Mouse (Mus musculus) forebrain, embryonic 15.5 days (tissue): ENCODE results near the gene Idh2. TPM values are rescaled to one million over a fixed set of nuclear protein-coding genes. Genes with fewer than 3 reads are reported as not detected.

ENCODE experiments used
- ATAC-seq: fragments of 200-750 bp; cut with Nextera tagmentation; replicated peaks from 2 replicates; pipeline ENCODE4 v1.8.0; 2017; ENCODE audit warnings: mild to moderate bottlenecking, moderate TSS enrichment, moderate library complexity
- H3K27ac ChIP-seq: fragments of 300-500 bp; sonication (generic); replicated peaks from 2 replicates; pipeline ENCODE4 v1.5.1; 2015; ENCODE audit warnings: mild to moderate bottlenecking, inconsistent platforms
- H3K27me3 ChIP-seq: fragments of 300-500 bp; sonication (generic); 2 replicates; pipeline ENCODE4 v1.6.1; 2015; ENCODE audit warnings: inconsistent platforms
- H3K36me3 ChIP-seq: fragments of 300-500 bp; sonication (generic); 2 replicates; pipeline ENCODE4 v1.6.1; 2015; ENCODE audit warnings: mild to moderate bottlenecking, inconsistent platforms
- H3K4me1 ChIP-seq: fragments of 300-500 bp; sonication (generic); 2 replicates; pipeline ENCODE4 v1.6.1; 2015; ENCODE audit warnings: inconsistent platforms
- H3K4me2 ChIP-seq: fragments of 300-500 bp; sonication (generic); replicated peaks from 2 replicates; pipeline ENCODE4 v1.6.1; 2015; ENCODE audit warnings: mild to moderate bottlenecking, inconsistent platforms
- H3K4me3 ChIP-seq: fragments of 300-500 bp; sonication (generic); 2 replicates; pipeline ENCODE4 v1.5.1; 2015; ENCODE audit warnings: mild to moderate bottlenecking, inconsistent platforms
- H3K9ac ChIP-seq: fragments of 300-500 bp; sonication (generic); replicated peaks from 2 replicates; pipeline ENCODE4 v1.6.1; 2015; ENCODE audit warnings: mild to moderate bottlenecking, inconsistent platforms
- H3K9me3 ChIP-seq: fragments of 300-500 bp; sonication (generic); 2 replicates; pipeline ENCODE4 v1.6.1; 2016; ENCODE audit warnings: inconsistent platforms
- WGBS: fragments of 180-500 bp; shearing (Covaris S2); methylation state at CpG from one replicate; pipeline ENCODE4 v1.1.7; 2015; ENCODE audit warnings: mixed read lengths; 5-methylcytosine and 5-hydroxymethylcytosine counted together
- polyA plus RNA-seq: library from polyadenylated mRNA; unstranded; fragments of >200 nt; fragmentation: Nextera tagmentation; extraction: Ambion mirVana; gene quantifications from 2 replicates; pipeline ENCODE4 v1.2.1, GENCODE M21; 2015

Idh2 gene
- polyA plus RNA-seq, 1 experiment from 2014 or later, result 299 TPM

DNA sequence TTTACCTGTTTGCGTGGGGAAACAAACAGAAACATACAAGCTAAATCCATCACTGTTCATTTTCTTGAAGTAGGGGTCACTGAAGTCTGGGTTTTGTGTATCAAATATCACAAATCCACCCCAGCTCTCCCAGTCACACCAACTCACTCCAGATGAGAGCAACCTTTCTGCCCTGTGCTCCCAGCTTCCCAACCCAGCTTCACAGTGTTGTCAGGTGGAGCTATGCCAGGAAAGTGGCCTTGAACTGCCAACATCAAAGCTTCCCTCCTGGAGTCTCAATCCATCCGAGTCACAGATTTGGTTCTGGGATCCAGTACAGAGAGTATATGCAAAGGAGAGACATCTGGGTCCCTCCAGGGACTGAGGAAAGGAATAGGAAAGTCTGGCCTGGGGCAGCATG is 966 bp upstream of the Idh2 start:
- H3K4me2 ChIP-seq, result peak overlapping the region; percentile 73; the same call in 1 of the 2 replicates
- H3K36me3 ChIP-seq, result no peaks in the 10 kb centered on the region
- H3K9ac ChIP-seq, result peak overlapping the region; percentile 95; the same call in 1 of the 2 replicates
- peak overlapping the region; percentile 79 for H3K4me3 ChIP-seq
- peaks cover 43% of the 10 kb centered on the region for H3K4me1 ChIP-seq
- ATAC-seq, result no peak
- WGBS, result 66% methylated on average over 2 of the region's 2 CpGs
- H3K9me3 ChIP-seq, result no peaks in the 10 kb centered on the region
- H3K27me3 ChIP-seq, result no peaks in the 10 kb centered on the region
- H3K27ac ChIP-seq, result peak overlapping the region; percentile 97; the same call in 1 of the 2 replicates

DNA sequence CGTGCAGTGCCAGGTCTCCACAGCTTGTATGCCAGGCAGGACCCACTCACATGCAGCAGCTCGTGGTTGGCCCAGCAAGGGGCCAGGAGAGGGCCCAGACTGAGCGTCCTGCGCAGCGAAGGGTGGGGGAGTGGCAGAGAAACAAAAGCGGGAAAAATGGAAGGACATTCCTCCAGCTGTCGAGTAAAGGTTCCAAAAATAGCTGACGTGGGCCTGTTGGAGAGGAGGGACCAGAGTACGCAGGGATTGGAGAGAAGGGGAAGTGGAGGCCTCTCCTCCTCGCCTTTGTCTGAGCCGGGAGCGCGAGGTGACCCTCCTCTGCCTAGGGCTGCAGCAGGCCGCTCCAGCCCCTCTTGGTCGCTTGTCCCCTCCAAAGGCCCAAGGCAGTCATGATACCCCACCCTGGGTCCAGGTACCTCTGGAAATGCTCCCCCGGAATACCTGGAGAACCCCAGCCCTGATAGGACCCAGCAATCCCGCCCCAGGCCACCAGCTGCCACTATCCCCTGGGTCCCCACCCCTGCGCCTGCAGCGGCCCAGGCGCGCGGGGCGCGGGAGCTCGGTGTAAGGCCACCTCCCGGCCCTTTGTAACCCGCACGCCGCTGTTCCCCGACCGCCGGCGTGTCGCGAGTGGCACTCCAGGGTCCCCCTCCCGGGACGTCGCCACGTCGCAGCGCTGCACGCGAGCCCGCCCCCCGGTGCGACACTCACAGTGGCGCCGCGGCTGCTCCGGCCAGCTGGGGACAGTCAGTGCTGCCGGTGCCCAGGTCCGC is 555 bp downstream of the Idh2 start:
- H3K36me3 ChIP-seq, result no peaks in the 10 kb centered on the region
- peaks cover 45% of the 10 kb centered on the region for H3K4me1 ChIP-seq
- no peaks in the 10 kb centered on the region for H3K27me3 ChIP-seq
- peak overlapping the region; percentile 97 for H3K27ac ChIP-seq
- 0% methylated on average over 51 of the region's 52 CpGs for WGBS
- peak; percentile 79 for ATAC-seq
- peak overlapping the region; percentile 73 for H3K4me2 ChIP-seq
- H3K9ac ChIP-seq, result peak overlapping the region; percentile 95
- no peaks in the 10 kb centered on the region for H3K9me3 ChIP-seq
- H3K4me3 ChIP-seq, result peak overlapping the region; percentile 79

DNA sequence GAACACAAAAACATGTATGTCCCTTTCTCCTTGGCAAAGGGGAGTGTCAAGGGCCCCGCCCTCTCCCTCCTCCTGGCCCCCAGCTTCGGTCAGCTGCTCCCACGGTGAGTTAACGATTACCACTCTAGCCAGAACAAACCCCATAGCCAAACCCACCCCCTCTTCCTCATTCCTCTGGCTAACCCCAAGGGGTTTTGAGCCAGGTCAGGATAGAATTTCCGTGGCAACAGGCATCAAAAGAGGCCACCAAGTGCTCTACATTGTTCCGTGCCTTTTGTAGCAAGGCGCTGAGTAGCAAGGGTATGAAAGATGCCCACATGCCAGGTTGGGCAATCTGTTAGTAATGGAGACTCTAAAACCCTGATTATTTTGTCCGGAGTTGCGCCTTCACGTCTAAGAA is 1.2 kb downstream of the Idh2 start:
- H3K9ac ChIP-seq, result peak overlapping the region; percentile 95
- 0 out of 2 replicates have a peak, but pooled peaks have one; percentile 1 for ATAC-seq
- no peaks in the 10 kb centered on the region for H3K36me3 ChIP-seq
- WGBS, result 3% methylated on average over 10 of the region's 10 CpGs
- no peaks in the 10 kb centered on the region for H3K27me3 ChIP-seq
- peak overlapping the region; percentile 97 for H3K27ac ChIP-seq
- no peaks in the 10 kb centered on the region for H3K9me3 ChIP-seq
- peak overlapping the region; percentile 73 for H3K4me2 ChIP-seq
- H3K4me3 ChIP-seq, result peak overlapping the region; percentile 79
- peaks cover 45% of the 10 kb centered on the region for H3K4me1 ChIP-seq

DNA sequence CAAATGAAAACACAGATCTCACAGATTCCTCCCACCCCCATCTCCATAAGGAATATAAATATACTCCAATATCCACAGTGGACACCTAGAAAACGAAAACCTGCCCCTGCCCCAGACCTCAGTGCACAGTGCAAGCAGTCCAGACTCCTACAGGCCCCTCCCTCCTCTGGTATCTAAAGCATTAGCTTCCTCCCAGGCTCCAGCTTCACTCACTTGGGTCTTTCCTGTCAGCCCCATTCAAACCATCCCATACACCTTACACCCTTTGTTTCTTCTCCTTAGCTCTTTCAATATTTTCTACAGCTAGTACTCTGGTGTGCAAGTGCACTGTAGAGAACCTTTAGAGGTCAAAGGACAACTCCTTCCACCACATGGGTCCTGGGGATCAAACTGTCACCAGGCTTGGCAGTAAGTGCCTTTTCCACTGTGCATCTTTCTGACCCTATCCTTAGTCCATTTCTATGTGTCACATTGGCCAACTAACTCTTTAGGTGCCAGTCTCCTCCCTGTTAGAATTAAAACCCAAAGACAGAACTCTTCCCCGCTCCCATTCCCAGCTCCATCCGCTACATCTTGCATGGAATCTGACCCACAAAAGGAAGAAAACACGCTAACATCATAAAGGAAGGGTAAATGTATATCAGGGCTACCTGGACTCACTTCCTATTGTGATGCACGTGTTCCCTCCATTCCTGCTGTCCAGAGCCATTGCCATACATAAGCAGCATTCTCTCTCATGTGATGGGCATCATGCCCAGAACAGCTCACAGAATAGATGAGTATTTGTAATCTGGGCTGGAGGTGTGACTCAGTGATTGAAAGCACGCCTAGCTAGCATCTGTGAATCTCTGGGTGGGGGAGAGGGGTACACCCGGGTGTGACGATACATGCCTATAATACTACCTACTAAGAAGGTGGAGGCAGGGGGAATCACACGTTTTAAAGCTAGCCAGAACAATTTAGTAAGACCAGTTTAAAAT is 3.8 kb downstream of the Idh2 start:
- peak overlapping the region; percentile 39 for H3K27ac ChIP-seq
- no peak overlapping the region for H3K9ac ChIP-seq

DNA sequence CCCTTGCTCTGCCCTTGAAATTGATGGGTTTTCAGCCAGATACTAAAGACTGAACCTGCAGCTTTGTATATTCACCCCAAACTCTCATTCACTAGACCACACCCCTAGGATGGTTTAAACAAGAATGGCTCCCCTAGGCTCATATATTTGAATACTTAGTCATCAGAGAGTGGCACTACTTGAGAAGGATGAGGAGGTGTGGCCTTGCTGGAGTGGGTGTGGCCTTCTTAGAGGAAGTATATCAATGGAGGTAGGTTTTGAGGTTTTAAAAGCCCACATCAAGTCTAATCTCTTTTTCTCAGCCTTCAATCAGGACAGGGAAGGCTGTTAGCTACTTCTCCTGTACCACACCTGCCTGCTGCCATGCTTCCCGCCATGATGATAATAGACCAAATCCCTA is 8.8 kb downstream of the Idh2 start:
- Histone ChIP-seq H3K4me3 (no peak overlapping the region), H3K4me1 (peaks cover 12% of the 10 kb centered on the region), H3K27me3 (no peaks in the 10 kb centered on the region)

More for the DNA sequence above, 3.8 kb downstream of the Idh2 start:
- H3K4me1 ChIP-seq, result peaks cover 45% of the 10 kb centered on the region
- H3K36me3 ChIP-seq, result no peaks in the 10 kb centered on the region
- no peaks in the 10 kb centered on the region for H3K9me3 ChIP-seq
- H3K4me3 ChIP-seq, result no peak overlapping the region
- no peaks in the 10 kb centered on the region for H3K27me3 ChIP-seq
- H3K4me2 ChIP-seq, result no peak overlapping the region; the same call in 1 of the 2 replicates
- WGBS, result 59% methylated on average over 9 of the region's 9 CpGs
- ATAC-seq, result no peak

DNA sequence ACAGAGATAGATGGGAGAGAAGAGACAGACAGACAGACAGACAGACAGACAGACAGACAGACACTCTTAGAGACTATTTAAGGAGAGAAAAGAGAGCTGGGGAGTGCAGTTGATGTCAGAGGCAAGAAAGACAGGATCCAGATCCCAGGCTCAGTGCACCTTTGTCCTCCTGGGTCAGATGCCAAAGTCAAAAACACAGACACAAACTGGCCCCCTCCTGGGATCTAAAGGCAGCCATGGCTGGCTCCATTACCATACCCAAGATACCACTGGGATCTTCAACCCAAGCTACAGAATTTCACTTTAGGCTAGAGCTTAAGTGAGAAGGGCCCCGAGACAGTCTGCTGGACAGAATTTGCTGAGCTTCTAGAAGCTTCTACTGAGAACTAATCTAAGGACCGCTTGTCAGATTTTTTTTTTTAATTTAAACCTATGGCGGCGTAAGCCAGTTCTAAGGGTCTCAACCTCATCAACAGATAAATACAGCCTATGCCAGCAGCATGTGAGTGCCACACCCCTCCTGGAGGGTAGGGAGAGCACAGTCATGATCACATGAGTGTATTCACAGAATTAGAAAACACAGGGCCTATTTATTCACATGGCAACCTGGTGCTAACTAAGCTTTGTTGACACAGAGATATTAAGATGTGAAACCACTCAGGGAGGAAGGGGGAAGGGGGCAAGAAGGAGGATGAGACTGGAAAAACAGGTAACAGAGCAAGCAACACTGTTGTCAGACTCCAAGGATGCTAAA is 9.4 kb downstream of the Idh2 start:
- 97% methylated on average over 4 of the region's 4 CpGs for whole genome bisulfite sequencing
- peaks cover 14% of the 10 kb centered on the region for H3K36me3 ChIP-seq

More for the DNA sequence above, 8.8 kb downstream of the Idh2 start:
- no peak overlapping the region for H3K9ac ChIP-seq
- peaks cover 8% of the 10 kb centered on the region for H3K36me3 ChIP-seq
- no peak overlapping the region for H3K27ac ChIP-seq
- no peak overlapping the region for H3K4me2 ChIP-seq
- no peaks in the 10 kb centered on the region for H3K9me3 ChIP-seq
- ATAC-seq, result no peak
- WGBS, result 100% methylated on average over 1 of the region's 1 CpGs

DNA sequence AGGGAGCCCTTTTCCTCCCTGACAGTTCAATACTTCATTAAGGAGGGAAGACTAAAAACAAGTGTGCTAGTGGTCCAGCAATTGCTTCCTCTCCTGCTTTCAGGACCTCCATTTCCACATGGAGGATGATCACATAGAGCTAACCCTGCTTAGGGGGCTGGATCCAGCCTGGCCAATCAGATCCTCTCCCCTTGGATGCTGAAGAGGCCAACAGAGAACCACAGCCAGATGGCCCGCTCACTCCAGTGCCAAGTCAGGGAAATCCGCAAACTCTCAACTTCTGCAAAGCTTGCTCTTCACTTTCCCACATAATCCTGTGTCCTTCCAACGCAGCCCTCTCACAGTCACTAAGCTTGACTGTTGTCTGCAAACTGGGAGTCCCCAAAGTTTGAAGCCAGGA is 11.9 kb downstream of the Idh2 start:
- 0 out of 2 replicates have a peak, but pooled peaks have one; percentile 53 for ATAC-seq
- no peaks in the 10 kb centered on the region for H3K9me3 ChIP-seq
- no peak overlapping the region for H3K4me3 ChIP-seq
- no peak overlapping the region for H3K4me2 ChIP-seq
- no peak overlapping the region for H3K27ac ChIP-seq
- 66% methylated on average over 3 of the region's 3 CpGs for WGBS
- H3K9ac ChIP-seq, result no peak overlapping the region
- H3K36me3 ChIP-seq, result peaks cover 38% of the 10 kb centered on the region
- no peaks in the 10 kb centered on the region for H3K27me3 ChIP-seq
- peaks cover 7% of the 10 kb centered on the region for H3K4me1 ChIP-seq

More for the DNA sequence above, 9.4 kb downstream of the Idh2 start:
- Histone ChIP-seq H3K9ac (no peak overlapping the region), H3K9me3 (no peaks in the 10 kb centered on the region), H3K27ac (no peak overlapping the region), H3K27me3 (no peaks in the 10 kb centered on the region), H3K4me1 (peaks cover 7% of the 10 kb centered on the region), H3K4me2 (no peak overlapping the region), H3K4me3 (no peak overlapping the region)
- ATAC-seq, result no peak

DNA sequence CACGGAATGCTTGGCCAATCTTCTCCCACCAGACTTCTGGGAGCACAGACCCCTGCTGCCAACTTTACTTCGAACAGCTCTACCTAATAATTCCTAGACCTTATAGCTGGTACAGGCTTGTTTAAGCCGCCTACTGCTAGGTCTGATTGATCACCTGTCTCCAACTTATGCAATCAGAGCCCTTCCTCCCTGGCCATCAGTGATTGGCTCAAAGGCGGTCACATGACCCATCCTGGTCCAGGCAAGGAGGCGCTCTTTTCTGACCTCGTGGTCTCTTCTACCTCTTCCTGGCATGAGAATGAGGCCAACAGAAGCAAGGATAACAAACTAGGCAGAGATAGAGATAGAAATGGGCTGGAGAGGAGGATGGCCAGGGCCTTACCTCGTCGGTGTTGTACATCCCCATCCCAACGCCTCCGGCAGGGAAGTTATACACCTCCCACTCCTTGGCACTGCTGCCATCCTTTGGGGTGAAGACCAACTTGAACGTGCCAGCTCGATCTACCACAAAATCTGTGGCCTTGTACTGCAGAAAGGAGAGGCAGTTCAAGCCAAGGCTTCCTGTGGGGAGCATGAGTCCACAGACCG is 16.7 kb downstream of the Idh2 start:
- no peaks in the 10 kb centered on the region for H3K9me3 ChIP-seq
- ATAC-seq, result no peak
- no peak overlapping the region for H3K4me3 ChIP-seq
- H3K27me3 ChIP-seq, result no peaks in the 10 kb centered on the region
- no peak overlapping the region for H3K9ac ChIP-seq
- H3K4me2 ChIP-seq, result no peak overlapping the region
- H3K36me3 ChIP-seq, result peaks cover 87% of the 10 kb centered on the region
- H3K4me1 ChIP-seq, result peaks cover 5% of the 10 kb centered on the region
- no peak overlapping the region for H3K27ac ChIP-seq
- WGBS, result 96% methylated on average over 13 of the region's 13 CpGs

DNA sequence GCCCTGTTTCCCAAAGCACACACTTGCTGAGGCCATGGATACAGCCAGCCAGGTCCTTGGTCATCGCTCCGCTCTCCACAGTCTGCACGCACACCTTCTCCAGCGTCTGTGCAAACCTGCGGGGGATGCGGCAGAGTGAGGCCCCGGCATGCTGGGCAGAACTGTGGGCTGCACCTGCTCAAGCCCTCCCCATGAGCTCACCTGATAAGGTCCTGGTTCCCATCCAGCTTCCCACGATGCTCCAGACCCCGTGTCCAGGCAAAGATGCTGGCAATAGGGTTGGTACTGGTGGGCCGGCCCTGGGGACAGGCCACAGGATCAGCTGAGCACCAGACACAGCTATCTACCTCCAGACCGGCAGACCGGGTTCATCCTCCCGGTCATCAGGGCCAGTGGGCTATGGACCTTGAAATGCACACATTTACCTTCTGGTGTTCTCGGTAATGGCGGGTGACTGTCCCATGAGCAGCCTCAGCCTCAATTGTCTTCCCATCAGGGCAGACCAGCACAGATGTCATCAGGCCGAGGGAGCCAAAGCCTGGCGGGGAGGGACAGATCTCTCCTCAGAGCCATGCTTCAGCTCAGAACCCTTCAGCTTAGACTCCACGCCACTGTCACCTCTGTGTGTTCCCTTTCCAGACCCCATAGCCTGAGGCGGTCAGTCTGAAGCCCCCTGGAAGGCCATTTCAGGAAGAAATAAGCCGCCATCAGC is 19.4 kb downstream of the Idh2 start:
- 94% methylated on average over 20 of the region's 20 CpGs for WGBS
- no peak for ATAC-seq
- no peak overlapping the region for H3K9ac ChIP-seq
- H3K4me1 ChIP-seq, result peaks cover 11% of the 10 kb centered on the region
- H3K9me3 ChIP-seq, result no peaks in the 10 kb centered on the region
- H3K4me2 ChIP-seq, result no peak overlapping the region
- H3K4me3 ChIP-seq, result no peak overlapping the region
- H3K36me3 ChIP-seq, result peaks cover 93% of the 10 kb centered on the region
- no peak overlapping the region for H3K27ac ChIP-seq
- no peaks in the 10 kb centered on the region for H3K27me3 ChIP-seq

DNA sequence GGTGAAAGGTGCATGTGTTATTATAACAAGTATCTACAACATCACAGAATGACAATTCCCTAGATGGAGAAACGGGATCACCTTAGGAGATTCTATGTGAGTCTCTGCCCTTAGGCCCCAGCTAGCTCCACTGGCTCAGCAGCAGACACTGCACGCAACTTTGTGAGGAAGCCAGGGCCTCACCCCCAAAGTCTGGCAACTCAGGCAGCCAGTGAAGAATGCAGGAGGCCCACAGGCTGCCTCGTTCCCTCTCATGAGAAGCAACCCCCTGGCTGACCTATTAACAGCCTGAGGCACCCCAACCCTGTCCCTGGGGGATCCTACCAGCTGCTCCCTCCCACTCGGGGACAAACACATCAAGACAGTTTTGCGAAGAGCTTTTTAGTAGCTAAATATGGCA is 20.7 kb downstream of the Idh2 start:
- Histone ChIP-seq H3K27ac (no peak overlapping the region), H3K4me2 (no peak overlapping the region), H3K36me3 (peaks cover 94% of the 10 kb centered on the region), H3K27me3 (no peaks in the 10 kb centered on the region), H3K4me1 (peaks cover 11% of the 10 kb centered on the region), H3K9me3 (no peaks in the 10 kb centered on the region), H3K4me3 (no peak overlapping the region), H3K9ac (no peak overlapping the region)
- ATAC-seq, result no peak
- 90% methylated on average over 5 of the region's 5 CpGs for WGBS
